Mouse (Mus musculus) bone marrow, adult 2 months (tissue): ENCODE data around the gene Ttll8.

Experiments used
- CTCF ChIP-seq: fragments of 200-500 bp; IDR thresholded peaks from 2 replicates; pipeline ENCODE4 v1.5.1; 2011; ENCODE audit warnings: low read length, control low read depth; ENCODE audit not compliant: control insufficient read depth, insufficient read depth
- POLR2A ChIP-seq: fragments of 200-500 bp; IDR thresholded peaks from 2 replicates; pipeline ENCODE4 v1.6.1; 2011; ENCODE audit warnings: low read depth, mild to moderate bottlenecking, control low read depth, low read length, borderline replicate concordance; ENCODE audit not compliant: control insufficient read depth

DNA sequence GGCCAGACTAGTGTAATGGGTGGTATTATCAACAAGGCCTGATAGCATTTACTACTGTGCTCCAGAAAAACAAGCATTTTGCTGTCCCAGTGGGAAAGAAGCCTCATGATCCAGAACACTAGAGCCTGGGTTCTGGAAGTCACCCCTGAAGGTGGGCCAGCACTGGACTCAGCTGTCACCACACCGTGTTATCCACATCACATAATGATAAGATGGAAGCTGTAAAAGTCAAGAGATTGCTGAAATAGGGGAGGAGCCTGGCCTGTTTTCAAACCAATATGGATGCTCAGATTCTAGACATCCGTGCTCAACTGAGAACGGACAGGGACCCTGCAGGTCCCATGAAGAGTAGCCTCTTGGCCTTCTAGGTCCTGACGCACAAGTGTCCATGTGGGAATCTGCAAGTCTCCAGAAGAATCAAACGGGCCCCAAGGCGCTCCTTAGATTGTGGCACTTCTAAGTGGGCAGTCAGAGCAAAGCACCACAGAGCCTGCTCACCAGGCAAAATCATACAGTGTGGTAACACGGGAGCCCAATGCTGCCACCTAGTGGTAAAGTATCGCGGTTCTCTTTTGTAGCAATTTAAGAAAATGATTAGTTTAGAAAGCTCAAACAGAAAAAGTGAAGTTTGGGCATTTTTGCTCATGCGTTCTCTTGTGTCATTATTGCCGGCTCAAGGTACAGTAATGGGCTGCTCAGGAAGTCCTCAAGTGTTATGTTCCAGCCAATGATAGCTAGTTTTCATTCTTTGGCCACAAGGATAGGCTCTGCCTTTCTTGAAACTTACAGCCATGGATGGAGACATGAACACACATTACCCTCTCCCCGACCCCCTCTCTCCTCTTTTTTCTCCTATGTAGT lies 32.9 kb downstream of the Ttll8 start:
- peak; percentile 67 for TF ChIP-seq CTCF
- no peak for TF ChIP-seq POLR2A
